Mouse (Mus musculus) T-helper 2 cell (primary cell): Measurements from ENCODE around the gene Gm21969.

Experiments used
- in situ Hi-C: fragments of 300-600 bp; cut with MboI, MseI; formaldehyde crosslinking; loops from one replicate; pipeline ENCODE4 v1.15.1; 2025; ENCODE audit warnings: high pct_unique_total_duplicates

The Gm21969 gene

DNA sequence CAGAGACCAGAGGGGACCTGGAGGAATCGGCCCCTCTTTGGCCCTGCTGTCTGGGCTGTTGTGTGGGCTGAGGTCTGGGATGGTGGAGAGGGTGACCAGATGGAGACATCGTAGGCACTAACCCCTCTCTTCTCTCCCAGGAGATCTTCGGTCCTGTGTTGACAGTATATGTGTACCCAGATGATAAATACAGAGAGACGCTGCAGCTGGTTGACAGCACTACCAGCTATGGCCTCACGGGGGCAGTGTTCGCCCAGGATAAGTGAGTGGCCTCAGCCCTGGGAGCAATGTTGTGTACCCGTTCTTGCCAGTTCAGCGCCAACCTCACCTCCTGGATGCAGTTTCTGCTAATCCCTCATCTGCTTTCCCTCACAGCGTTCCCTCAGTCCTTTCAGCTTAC is 41.0 kb downstream of the Gm21969 start:
- in situ Hi-C loops = no loop called here

GRCm38 (mm10) chr4:139646916-139647315 is 43.9 kb downstream of the Gm21969 start:
- in situ Hi-C loops = no loop called here

GRCm38 (mm10) chr4:139650086-139650743 is 47.2 kb downstream of the Gm21969 start:
- in situ Hi-C loops = no loop called here

- in situ Hi-C loops = no loop called here
Measured at GRCm38 (mm10) chr4:139650907-139651306, 47.9 kb downstream of the Gm21969 start.

DNA sequence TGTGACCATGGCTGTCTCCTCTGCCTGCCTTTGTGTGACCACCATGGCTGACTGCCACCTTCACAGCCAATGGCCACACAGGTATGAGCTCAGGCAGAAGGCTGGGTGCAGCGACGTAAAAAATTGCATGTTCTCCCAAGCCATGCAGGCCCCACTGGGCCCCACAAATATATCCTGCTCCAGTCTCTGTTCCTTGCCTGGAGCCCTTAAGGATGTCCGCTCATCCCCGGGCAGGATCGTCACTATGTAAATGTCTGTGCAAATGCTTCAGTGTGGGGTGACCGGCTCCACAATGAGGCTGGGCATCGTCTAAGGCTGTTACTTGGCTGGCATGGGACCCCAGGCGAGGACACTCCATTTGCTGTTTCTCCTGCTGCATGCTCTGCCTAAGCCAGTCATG is 50.3 kb downstream of the Gm21969 start, which contains the start of gene Tas1r2:
Gene Tas1r2, plus strand, starts transcription at position 301 of the 400 bp plus-strand sequence.
- in situ Hi-C loops = no loop called here

DNA sequence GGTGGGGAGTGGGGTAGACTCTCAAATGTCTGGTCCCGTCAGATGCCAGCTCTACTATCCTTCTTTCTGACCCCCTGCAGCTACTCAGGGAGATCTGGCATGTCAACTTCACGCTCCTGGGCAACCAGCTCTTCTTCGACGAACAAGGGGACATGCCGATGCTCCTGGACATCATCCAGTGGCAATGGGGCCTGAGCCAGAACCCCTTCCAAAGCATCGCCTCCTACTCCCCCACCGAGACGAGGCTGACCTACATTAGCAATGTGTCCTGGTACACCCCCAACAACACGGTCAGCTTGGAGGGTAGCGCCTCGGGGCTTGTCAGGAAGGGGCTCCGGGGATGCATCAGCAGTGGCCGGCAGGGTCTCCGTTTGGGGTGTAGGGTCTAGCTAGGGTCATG is 58.9 kb downstream of the Gm21969 start:
- in situ Hi-C loops = no loop called here

- in situ Hi-C loops = no loop called here
Measured at GRCm38 (mm10) chr4:139667632-139668031, 64.6 kb downstream of the Gm21969 start.

- in situ Hi-C loops = no loop called here
Measured at GRCm38 (mm10) chr4:139669847-139670246, 66.9 kb downstream of the Gm21969 start.

GRCm38 (mm10) chr4:139675696-139676095 is 72.7 kb downstream of the Gm21969 start:
- in situ Hi-C loops = no loop called here

DNA sequence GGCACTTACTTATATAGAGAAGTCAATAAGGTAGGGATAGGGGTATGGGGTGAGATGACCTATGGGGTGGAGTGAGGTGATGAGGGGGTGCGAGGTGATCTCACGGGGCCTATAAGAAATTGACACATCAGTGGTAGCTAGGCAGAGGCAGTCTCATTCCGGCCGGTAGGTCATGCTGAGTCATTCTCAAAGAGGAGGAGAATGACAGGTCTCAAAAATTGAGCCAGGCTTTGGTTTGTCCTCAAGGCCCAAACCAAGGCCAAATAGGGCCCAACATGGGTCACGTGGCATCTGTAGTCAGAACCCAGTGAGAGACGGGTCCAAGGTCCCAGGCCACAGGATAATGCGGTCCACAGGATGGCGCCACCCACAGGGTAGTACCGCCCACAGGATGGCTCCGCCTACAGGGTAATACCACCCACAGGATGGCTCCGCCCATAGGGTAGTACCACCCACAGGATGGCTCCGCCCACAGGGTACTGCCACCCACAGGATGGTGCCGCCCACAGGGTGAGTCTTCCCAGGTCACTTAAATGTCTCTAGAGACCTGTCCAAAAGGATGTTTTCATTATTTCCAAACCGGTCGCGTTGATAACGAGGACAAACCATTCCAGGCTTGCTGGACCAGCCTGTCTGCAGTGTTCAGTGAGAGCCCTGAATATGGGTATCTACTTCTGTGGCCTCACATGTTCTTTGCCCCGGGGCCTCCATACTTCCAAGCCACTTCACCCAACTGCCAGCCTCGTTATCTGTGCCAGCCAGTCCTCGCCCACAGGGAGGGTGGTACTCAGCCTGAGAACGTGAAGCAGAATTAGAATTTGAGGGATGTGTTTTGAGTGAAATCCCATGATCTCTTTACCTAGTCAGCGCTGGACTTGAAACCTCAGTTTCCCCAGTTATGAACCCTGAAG is 81.0 kb downstream of the Gm21969 start:
- in situ Hi-C loops = loop anchor here (5.0 kb wide), 1 partner anchor 173 kb away; no protein-coding TSS in a partner anchor

DNA sequence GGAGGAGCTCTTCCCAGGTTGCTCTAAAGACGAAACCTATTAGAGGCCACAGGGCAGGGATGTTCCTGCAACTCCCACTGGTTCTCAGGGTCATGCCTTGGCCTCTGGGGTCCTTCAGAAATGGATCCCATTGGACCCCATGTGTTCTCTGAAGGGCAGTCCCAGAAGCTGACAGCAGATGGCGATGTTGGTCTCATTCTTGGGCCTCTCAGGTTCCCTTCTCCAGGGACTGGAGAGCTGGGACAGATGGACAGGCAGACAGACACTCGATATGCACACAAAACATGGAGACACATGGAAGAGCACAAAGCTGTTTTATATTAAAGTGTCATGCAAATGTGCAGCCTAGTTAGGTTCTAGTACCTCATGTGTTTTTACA is 81.6 kb downstream of the Gm21969 start:
- in situ Hi-C loops = loop anchor here (5.0 kb wide), 1 partner anchor 173 kb away; no protein-coding TSS in a partner anchor

DNA sequence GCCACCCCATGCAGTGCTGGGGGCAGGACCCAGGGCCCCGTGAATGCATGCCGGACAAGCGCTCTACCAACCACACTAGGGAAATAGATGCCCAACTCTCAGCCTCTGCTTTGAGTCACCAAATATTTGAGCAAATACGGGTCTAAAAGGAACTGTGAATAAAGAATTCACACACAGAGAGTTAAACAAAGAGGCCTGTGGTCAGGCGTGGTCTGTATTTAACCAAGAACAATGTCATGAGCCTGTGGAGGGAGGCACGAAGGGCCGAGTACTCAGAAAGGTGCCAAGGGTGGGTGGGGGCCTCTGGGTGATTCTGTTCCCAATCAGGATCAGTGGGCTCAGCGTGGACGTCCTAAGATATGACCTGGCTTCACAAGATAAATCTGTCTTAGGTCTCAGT is 85.1 kb downstream of the Gm21969 start:
- in situ Hi-C loops = no loop called here

DNA sequence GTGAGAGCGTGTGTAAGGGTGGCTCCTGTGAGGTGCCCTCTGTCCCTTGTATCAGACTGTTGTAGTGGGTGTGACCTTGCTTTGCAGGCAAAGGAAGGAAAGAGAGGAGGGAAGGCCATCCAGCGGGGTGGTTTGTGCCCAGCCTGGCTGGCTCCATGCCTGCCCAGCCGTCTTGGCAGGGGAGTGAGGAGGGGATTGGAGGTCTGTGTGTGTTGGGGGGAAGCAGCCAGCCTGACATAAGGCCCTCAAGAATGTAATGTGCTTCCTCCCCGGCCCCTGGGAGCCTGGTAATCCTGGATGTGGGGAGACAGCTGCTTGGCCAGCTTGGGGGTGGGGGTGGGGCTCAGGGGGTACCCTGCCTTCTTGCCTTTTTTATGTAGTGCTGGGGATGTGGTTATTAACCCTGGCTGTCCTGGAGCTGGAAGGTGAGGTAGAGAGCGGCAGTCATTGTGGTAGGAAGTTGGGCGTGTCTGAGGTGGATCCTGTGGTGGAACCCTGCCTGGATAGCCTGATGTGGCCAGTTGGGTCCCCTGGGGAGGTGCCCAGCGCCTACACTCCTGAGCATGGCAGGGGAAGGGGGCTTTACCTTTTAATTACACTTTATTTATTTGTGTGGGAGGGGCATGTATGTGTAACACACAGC is 86.8 kb downstream of the Gm21969 start:
- in situ Hi-C loops = no loop called here

DNA sequence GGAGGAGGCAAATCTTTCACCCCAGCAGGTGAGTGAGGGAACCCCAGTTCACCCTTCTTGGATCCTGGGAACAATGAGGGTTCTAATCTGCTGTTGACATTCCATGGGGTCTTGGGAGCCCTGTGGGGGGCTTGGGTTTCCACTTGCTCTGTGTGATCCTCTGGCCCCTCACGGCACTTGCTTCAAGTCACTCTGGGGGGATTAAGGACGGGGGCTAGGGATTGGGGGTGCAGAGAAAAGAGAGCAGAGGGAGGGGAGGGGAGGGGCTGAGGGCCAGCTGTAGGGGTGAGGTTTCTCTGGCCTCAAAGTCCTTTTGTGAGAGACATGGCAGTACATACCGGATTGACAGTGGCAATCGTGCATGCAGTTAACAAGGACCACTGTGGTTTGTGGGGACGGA is 90.3 kb downstream of the Gm21969 start:
- in situ Hi-C loops = no loop called here

DNA sequence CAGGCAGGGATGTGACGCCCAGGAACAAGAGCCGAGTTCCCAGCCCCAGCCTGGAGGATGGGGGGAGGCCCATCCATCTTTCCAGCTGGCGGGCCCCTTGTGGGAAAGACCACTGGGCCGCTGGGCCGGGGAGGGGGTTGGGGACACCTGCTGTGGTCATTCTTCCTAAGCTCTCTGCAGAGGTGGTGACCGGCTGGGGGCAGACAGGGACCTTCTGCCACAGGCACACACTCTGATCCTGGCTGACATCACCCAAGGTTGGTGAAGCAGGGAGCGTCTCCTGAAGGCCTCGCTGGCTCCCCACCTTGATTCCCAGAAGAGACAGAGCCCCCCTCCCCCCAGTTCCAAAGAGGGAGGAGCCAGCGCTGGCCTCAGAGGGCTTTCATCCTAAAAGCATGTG is 94.8 kb downstream of the Gm21969 start:
- in situ Hi-C loops = no loop called here

DNA sequence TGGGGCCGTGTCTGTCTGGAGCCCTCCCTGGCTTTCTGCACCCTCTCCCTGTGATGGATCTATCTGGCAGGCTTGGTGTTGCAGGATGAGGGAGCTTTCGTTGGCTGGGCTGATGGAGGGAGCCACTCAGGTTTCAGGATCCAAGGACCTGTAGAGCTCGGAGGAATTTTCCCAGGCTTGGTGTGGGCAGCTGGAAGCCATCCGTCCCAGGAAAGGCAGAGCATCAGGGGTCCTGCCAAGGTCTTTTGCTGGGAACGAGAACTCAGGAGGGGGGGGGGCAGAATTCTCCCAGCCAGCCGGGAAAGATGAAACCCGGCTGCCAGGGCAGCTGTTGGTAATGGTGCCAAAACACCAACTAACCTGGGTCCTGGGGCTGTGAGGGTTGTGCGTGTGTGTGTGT is 95.6 kb downstream of the Gm21969 start:
- in situ Hi-C loops = no loop called here

DNA sequence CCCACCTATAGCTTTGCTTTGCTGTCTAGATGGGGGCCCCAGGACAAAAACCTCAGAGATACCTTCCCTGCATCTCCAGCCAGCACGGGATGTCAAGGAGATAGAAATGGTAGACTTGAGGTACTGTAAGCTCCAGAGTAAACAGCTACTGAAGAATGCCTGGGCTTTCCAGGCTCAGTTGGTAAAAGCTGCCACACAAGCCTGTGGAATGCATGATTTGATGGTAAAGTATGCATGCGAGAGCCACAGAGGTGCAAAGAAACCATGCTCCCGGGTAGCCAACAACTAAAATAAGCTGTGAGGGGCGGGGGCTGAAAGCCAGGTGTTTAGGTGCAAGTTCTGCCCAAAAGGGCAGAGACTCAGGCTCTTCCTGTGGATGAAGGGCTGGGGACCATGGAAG is 99.9 kb downstream of the Gm21969 start:
- in situ Hi-C loops = no loop called here

- in situ Hi-C loops = no loop called here
Measured at GRCm38 (mm10) chr4:139703468-139703867, 100.5 kb downstream of the Gm21969 start.

- in situ Hi-C loops = no loop called here
Measured at GRCm38 (mm10) chr4:139705986-139706385, 103.0 kb downstream of the Gm21969 start.

DNA sequence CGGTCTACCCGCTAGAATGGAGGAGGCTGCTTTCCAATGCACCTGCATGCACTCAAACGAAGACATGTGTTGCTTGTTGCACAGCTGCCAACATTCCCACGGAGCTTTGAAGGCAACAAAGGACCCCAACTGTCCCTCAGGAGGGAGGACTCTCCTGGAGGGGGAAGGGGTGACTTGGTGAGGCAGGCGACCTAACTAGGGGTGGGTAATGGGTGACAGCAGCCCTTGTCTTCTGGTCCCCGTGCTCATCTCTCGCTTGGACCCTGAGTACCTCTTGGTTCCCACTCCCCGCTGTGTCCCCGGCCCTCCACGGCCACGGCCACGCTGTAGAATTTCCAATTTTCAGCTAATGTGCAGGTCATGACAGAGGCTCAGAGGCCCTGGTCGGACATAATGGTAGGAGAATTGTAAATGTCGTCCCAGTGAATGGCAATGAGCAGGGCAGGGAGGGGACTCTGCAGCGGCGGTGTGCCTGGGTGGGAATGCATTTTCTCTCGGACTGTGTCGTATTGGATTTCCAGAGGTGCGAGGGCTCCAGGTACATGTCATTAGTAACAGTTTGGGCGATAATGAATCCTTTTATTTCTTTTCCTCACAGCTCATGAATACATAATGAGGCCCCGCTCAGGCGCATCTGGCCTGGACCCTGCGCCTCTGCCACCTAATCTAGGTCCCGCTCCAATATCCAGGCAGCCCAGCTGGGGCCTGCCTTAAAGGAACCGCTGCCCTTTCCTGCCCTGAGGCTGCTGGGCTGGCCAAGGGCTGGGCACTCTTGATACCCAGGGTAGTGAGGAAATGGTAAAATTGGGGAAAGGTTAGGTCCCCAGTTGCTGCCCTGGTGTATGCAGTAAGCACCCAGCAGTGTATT is 107.7 kb downstream of the Gm21969 start:
- in situ Hi-C loops = no loop called here
